8 mouse cellular contexts compared by ENCODE assay signal in the genomic region with DNA sequence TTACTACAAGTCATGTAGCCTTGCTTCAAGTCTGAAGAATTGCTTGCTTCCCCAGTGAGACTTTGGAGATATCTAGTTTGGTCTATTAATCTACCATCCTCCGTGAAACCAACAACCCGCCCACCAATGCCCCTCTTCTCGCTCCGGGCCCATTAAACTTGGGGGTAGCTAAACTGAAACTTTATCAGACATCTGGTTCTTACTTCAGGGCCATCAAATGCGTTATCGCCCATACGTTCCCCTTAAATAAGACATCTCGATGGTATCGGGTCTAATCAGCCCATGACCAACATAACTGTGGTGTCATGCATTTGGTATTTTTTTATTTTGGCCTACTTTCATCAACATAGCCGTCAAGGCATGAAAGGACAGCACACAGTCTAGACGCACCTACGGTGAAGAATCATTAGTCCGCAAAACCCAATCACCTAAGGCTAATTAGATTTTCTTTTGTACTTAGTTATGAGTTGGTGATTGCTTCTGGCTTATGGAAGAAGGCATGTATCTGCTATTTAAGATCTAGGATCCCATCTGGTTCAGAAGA.
DNase-seq lines count a peak whose midpoint lies in the region; ATAC-seq and TF ChIP-seq lines count a peak whose summit lies in the region.
"Not testable (repeated sequence)": the region's sequence is repeated elsewhere in the genome, so short reads cannot be mapped to it uniquely, and the experiment has no call there.

No protein-coding gene starts in this region.

- H3K36me3 ChIP-seq in G1E (replicated peaks); embryonic facial prominence, embryonic 13.5 days; hindbrain, embryonic 13.5 days; kidney, embryonic 16.5 days (ENCODE audit: insufficient read depth, low read length); liver, embryonic 14.5 days (replicated peaks; ENCODE audit: control insufficient read depth, insufficient read depth, low read depth); midbrain, embryonic 12.5 days: not testable (repeated sequence)

- 82% methylated on average over 13 of the region's 13 CpGs for WGBS in embryonic facial prominence, embryonic 13.5 days
- 80% methylated on average over 12 of the region's 13 CpGs for WGBS in hindbrain, embryonic 13.5 days
- WGBS in kidney, embryonic 16.5 days, result 86% methylated on average over 10 of the region's 13 CpGs
- WGBS in liver, embryonic 14.5 days (ENCODE audit: insufficient replicate concordance), result 77% methylated on average over 9 of the region's 13 CpGs
- 91% methylated on average over 12 of the region's 13 CpGs for WGBS in midbrain, embryonic 12.5 days

- H3K27ac ChIP-seq in embryonic facial prominence, embryonic 13.5 days; hindbrain, embryonic 13.5 days; kidney, embryonic 16.5 days (ENCODE audit: low read length); liver, embryonic 14.5 days; midbrain, embryonic 12.5 days (replicated peaks): not testable (repeated sequence)

- TF ChIP-seq EP300 in liver, embryonic 14.5 days (IDR thresholded peaks at IDR 0.05; ENCODE audit: low read depth), result not testable (repeated sequence)

- H3K4me3 ChIP-seq in G1E (ENCODE audit: low read depth, low read length); embryonic facial prominence, embryonic 13.5 days; hindbrain, embryonic 13.5 days; kidney, embryonic 16.5 days (ENCODE audit: low read length); liver, embryonic 14.5 days (ENCODE audit: insufficient read depth in 1 of 2, low read depth in 2 of 2, low read length in 2 of 2); midbrain, embryonic 12.5 days: not testable (repeated sequence)

- H3K27me3 ChIP-seq in G1E (ENCODE audit: insufficient read depth, low read length); embryonic facial prominence, embryonic 13.5 days; hindbrain, embryonic 13.5 days; kidney, embryonic 16.5 days (ENCODE audit: insufficient read depth, low read length); liver, embryonic 14.5 days (ENCODE audit: control insufficient read depth, insufficient read depth, low read length); midbrain, embryonic 12.5 days: not testable (repeated sequence)

- H3K4me2 ChIP-seq in embryonic facial prominence, embryonic 13.5 days; hindbrain, embryonic 13.5 days; kidney, embryonic 16.5 days (replicated peaks; ENCODE audit: low read depth, low read length); liver, embryonic 14.5 days (ENCODE audit: low read depth); midbrain, embryonic 12.5 days (replicated peaks): not testable (repeated sequence)

- not testable (repeated sequence) for TF ChIP-seq CTCF in G1E (IDR thresholded peaks at IDR 0.05; ENCODE audit: low read depth, low read length); liver, embryonic 14.5 days (IDR thresholded peaks at IDR 0.05; ENCODE audit: low read depth)

- DNase-seq in G1E (ENCODE audit: low spot score); liver, embryonic 14.5 days (ENCODE audit: low read depth in 3 of 3, low spot score in 3 of 3): not testable (repeated sequence)

- H3K9me3 ChIP-seq in G1E (replicated peaks); embryonic facial prominence, embryonic 13.5 days; hindbrain, embryonic 13.5 days; kidney, embryonic 16.5 days (ENCODE audit: low read length); liver, embryonic 14.5 days (ENCODE audit: control insufficient read depth, low read length); midbrain, embryonic 12.5 days: not testable (repeated sequence)

- H3K4me1 ChIP-seq in G1E (ENCODE audit: insufficient read depth, low read depth, low read length); embryonic facial prominence, embryonic 13.5 days; hindbrain, embryonic 13.5 days (replicated peaks); kidney, embryonic 16.5 days (ENCODE audit: insufficient read depth, low read length); liver, embryonic 14.5 days (replicated peaks; ENCODE audit: control insufficient read depth in 2 of 2, insufficient read depth in 2 of 2, low read length in 1 of 2); midbrain, embryonic 12.5 days: not testable (repeated sequence)

- H3K9ac ChIP-seq in embryonic facial prominence, embryonic 13.5 days; hindbrain, embryonic 13.5 days; kidney, embryonic 16.5 days (replicated peaks; ENCODE audit: low read length); liver, embryonic 14.5 days (replicated peaks); midbrain, embryonic 12.5 days (replicated peaks): not testable (repeated sequence)

- peak; percentile 100 for ATAC-seq in G1E (ENCODE audit: extremely low read depth, insufficient number of reproducible peaks, low FRiP score, poor library complexity, severe bottlenecking)
- peak; percentile 100 for ATAC-seq in embryonic facial prominence, embryonic 13.5 days (ENCODE audit: insufficient number of reproducible peaks, insufficient read depth, low FRiP score, low TSS enrichment, low read depth)
- peak; percentile 100 for ATAC-seq in frontal cortex, adult (ENCODE audit: low TSS enrichment)
- peak; percentile 100 for ATAC-seq in hindbrain, embryonic 13.5 days (ENCODE audit: low FRiP score)
- peak; percentile 100 for ATAC-seq in kidney, embryonic 16.5 days (ENCODE audit: low FRiP score, low TSS enrichment)
- ATAC-seq in liver, embryonic 14.5 days (ENCODE audit: insufficient read depth), result peak; percentile 100
- ATAC-seq in midbrain, embryonic 12.5 days (ENCODE audit: low FRiP score, low read depth), result peak; percentile 100
- ATAC-seq in neutrophil, adult 5-6 weeks (ENCODE audit: extremely low read depth, insufficient number of reproducible peaks, low FRiP score, poor library complexity, severe bottlenecking), result peak; percentile 100
